Mouse (Mus musculus) T-cell, adult 66 days (primary cell): Measurements from ENCODE around the gene Epm2aip1. TPM values are rescaled to one million over a fixed set of nuclear protein-coding genes. Genes with fewer than 3 reads are reported as not detected.

Experiments
- total RNA-seq, 2 experiments: library from RNA; stranded (reverse); gene quantifications; 3 replicates in 1 of 2; 4 replicates in 1 of 2; pipeline ENCODE4 v1.2.4; 2023

Epm2aip1 gene
- total RNA-seq: 10 to 100 TPM; 31.3 to 33.1 TPM

DNA sequence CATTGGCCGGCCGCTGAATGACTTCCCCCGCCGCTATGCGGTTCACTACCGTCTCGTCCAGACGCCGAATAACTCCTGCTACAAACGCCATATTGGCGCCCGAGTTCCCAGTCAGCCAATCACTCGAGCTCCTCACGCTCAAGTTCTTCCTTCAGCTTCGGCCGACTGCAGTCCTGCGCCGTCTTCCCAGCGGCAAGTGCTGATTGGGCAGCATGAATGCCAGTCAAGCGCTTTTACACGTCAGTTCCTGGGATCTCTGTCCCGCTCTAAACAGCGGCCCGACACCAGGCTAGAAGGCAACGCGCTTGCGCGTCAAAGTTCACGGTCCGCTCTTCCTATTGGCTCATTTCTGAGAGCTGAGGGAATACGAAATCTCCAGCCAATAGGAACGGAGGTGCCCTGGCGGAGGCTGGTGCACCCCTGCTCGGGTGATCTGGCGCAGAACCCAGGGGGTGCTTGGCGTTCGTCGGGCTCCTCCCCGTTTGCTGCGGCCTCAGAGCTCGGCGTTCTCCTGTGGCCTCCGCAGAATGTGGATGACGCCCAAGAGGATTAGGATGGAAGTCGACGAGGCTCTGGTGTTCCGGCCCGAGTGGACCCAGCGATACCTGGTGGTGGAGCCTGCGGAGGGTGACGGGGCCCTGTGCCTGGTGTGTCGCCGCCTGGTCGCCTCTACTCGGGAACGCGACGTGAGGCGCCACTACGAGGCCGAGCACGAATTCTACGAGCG lies at the start of gene Epm2aip1, which contains the start of gene Mlh1:
Gene Epm2aip1, plus strand, starts transcription at position 496 of the 727 bp plus-strand sequence.
Gene Mlh1, minus strand, starts transcription at position 358 of the 727 bp plus-strand sequence.

DNA sequence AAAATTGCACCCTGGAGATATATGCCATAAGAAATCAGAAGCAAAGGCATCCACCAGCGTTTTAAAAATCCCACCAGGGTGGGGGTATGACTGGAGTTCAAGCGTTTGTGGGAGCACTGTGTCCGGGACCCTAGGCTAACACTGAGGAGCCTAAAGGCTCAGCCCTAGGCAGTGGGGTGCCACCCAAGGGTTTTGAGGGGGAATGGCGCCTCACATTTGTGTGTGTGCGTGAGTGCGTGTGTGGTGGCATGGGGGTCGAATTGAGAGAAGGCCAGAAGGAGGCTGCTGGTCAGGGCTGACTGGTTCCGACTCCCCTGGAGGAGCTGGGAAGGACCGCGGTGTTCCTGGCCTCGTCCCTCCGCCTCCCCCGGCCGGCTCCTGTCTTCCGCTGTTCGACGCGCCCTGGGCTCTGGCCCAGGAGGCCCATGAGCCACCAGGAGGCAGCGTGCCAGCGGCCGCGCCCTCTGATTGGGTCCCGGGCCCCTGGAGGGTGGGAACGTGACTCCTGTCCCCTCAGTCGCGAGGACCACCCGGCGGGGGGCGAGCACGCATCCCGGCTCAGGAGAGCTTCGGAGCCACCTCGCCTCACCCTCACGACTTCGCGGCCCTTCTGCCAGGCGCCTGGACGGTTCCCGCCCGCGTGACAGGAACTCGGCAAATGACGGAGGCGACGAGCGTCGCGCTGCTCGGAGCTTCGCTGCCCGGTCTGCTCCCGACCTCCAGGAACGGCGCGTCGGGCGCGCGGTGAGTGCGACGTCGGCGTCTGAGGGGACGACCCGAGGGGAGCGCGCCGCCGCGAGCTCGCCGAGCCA lies 39.5 kb downstream of the Epm2aip1 start, which contains the start of gene Trank1:
Gene Trank1, plus strand, starts transcription at position 709 of the 812 bp plus-strand sequence.

Other genes with a start within 250 kb of the Epm2aip1 start
- 1 to 10 TPM; 3.1 to 4.7 TPM for gene Ccrl2, start 214.4 kb upstream of the Epm2aip1 start, total RNA-seq
- 10 to 100 TPM; 27.0 to 27.1 TPM for gene Lrrfip2, start 154.3 kb upstream of the Epm2aip1 start, total RNA-seq
- 10 to 100 TPM; 40.7 to 49.5 TPM for gene Mlh1, start 138 bp upstream of the Epm2aip1 start, total RNA-seq
- gene Trank1, start 39.8 kb downstream of the Epm2aip1 start, total RNA-seq: not detected
- not detected for gene Dclk3, start 167.2 kb downstream of the Epm2aip1 start, total RNA-seq